ENCODE assay signal across 8 mouse cellular contexts in the genomic region with DNA sequence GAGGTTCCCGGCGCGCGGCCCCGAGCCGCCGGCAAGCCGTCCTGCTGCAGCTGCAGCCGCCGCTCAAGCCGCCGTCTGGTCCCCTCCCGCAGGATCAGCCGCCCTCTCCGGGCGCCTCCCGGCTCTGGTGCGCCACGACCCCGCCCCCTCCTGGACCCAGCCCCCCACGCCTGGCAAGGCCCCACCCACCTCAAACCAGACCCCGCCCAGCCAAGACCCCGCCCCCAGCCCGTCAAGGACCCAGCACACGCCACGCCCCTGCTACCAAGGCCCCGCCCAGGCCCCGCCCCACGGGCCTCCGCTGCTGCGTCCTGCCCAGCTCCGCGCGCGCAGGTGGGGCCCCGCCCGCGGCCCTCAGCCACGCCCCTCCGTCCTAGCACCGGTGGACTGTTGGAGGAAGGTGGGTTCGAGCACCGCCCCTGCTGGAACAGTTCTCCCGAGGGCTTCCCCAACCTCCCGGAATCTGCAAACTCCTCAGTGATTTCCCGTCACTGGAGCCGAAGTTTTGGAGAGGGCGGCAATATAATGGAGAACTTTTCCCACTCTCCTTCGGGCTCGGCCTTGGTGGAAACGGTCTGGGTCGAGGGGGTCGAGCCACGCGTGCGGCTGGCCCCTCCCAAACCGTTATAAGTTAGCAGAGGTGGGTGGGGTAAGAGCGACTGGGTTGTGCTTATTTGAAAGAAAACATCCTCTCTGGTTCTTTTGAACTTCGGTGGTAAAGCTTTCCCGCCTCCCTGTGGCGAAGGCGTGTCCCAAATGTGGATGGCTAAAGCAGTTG. TPM values are rescaled to one million over a fixed set of nuclear protein-coding genes. Genes with fewer than 3 reads are reported as not detected.
A peak's percentile ranks its signal among the peaks of the same experiment; 100 is the strongest.
DNase-seq lines count a peak whose midpoint lies in the region; ATAC-seq and TF ChIP-seq lines count a peak whose summit lies in the region.

Rassf3 (minus strand) TSS at position 158 of the 778 bp plus-strand sequence.

- no peaks in the 10 kb centered on the region for H3K27me3 ChIP-seq in MEL (ENCODE audit: control insufficient read depth in 1 of 2, insufficient read depth in 2 of 2, low read length in 2 of 2)
- peaks cover 9% of the 10 kb centered on the region; the same call in 1 of the 2 replicates for H3K27me3 ChIP-seq in forebrain, embryonic 15.5 days
- H3K27me3 ChIP-seq in neural tube, embryonic 15.5 days (replicated peaks), result no peaks in the 10 kb centered on the region

- peaks cover 0 to 11% of the 10 kb centered on the region in 2 experiments; a peak in 3 of 4 replicates for H3K4me1 ChIP-seq in MEL (ENCODE audit: control insufficient read depth in 1 of 2, insufficient read depth in 2 of 2, low read length in 2 of 2)
- H3K4me1 ChIP-seq in forebrain, embryonic 15.5 days, result peaks cover 18% of the 10 kb centered on the region
- peaks cover 16% of the 10 kb centered on the region for H3K4me1 ChIP-seq in lung, adult 2 months (ENCODE audit: control insufficient read depth, insufficient read depth, low read length)
- H3K4me1 ChIP-seq in neural tube, embryonic 15.5 days, result peaks cover 39% of the 10 kb centered on the region

- intact Hi-C loops in heart, postnatal 14 days (cut with DNase I), result loop anchor here (2.0 to 5.0 kb wide), 2 partner anchors 36 to 68 kb away; no protein-coding TSS in a partner anchor

- H3K4me3 ChIP-seq in MEL (ENCODE audit: control insufficient read depth in 1 of 2, insufficient read depth in 1 of 2, low read depth in 2 of 2, low read length in 2 of 2), result peak within 1 kb of the TSS; percentile 76 to 98
- H3K4me3 ChIP-seq in forebrain, embryonic 15.5 days, result peak within 1 kb of the TSS; percentile 55
- peak within 1 kb of the TSS; percentile 79 for H3K4me3 ChIP-seq in lung, adult 2 months (replicated peaks; ENCODE audit: extremely low read depth, low read depth, low read length)
- H3K4me3 ChIP-seq in neural tube, embryonic 15.5 days (replicated peaks), result peak within 1 kb of the TSS; percentile 67

- peaks cover 27% of the 10 kb centered on the region for H3K79me2 ChIP-seq in MEL (ENCODE audit: control insufficient read depth, insufficient read depth, low read length, poor library complexity)

- TF ChIP-seq RAD21 in MEL (IDR thresholded peaks at IDR 0.05; ENCODE audit: low read depth, low read length), result peak; percentile 14; the same call in 1 of the 2 replicates

- 2% methylated on average over 42 of the region's 62 CpGs for WGBS in forebrain, embryonic 15.5 days
- under 1% methylated on average over 59 of the region's 62 CpGs for WGBS in lung, adult 2 months
- 2% methylated on average over 34 of the region's 62 CpGs for WGBS in neural tube, embryonic 15.5 days

- peak; percentile 97 for DNase-seq in MEL (ENCODE audit: low read depth, low spot score)
- DNase-seq in cerebellum, adult 11-12 months, result peak; percentile 53
- peak; percentile 97 for DNase-seq in heart, postnatal 14 days
- DNase-seq in layer of hippocampus, adult 18-20 months (ENCODE audit: low spot score in 2 of 2), result peak; percentile 49 to 76
- peak; percentile 93 for DNase-seq in lung, adult 2 months
- peak; percentile 95 for DNase-seq in testis, postnatal 14 days (ENCODE audit: low spot score)

- H3K36me3 ChIP-seq in MEL (ENCODE audit: control insufficient read depth in 1 of 2, insufficient read depth in 2 of 2, low read length in 2 of 2), result peaks cover 0 to 8% of the 10 kb centered on the region in 2 experiments; a peak in 1 of 4 replicates
- H3K36me3 ChIP-seq in forebrain, embryonic 15.5 days, result no peaks in the 10 kb centered on the region
- no peaks in the 10 kb centered on the region for H3K36me3 ChIP-seq in neural tube, embryonic 15.5 days

- TF ChIP-seq EP300 in MEL (IDR thresholded peaks at IDR 0.05; ENCODE audit: low read depth in 1 of 2, low read length in 2 of 2), result no peak

- TF ChIP-seq POLR2A in MEL (IDR thresholded peaks at IDR 0.05; ENCODE audit: control insufficient read depth in 1 of 2, insufficient read depth in 1 of 2, low read depth in 1 of 2, low read length in 2 of 2, poor library complexity in 1 of 2), result peak; percentile 47 to 79; a peak in 2 of 4 replicates
- TF ChIP-seq POLR2A in lung, adult 2 months (IDR thresholded peaks at IDR 0.05; ENCODE audit: borderline replicate concordance, extremely low read depth, low read depth, low read length), result peak; percentile 83; the same call in 1 of the 2 replicates

- ATAC-seq in forebrain, embryonic 15.5 days (replicated peaks), result peak; percentile 88
- ATAC-seq in neural tube, embryonic 15.5 days (ENCODE audit: low FRiP score), result peak; percentile 91

- peak within 1 kb of the TSS; percentile 92 for H3K27ac ChIP-seq in MEL (ENCODE audit: control insufficient read depth, low read depth, low read length)
- H3K27ac ChIP-seq in forebrain, embryonic 15.5 days (replicated peaks), result peak within 1 kb of the TSS; percentile 1; the same call in 1 of the 2 replicates
- H3K27ac ChIP-seq in neural tube, embryonic 15.5 days (replicated peaks), result peak within 1 kb of the TSS; percentile 64

- H3K9me3 ChIP-seq in MEL (replicated peaks; ENCODE audit: insufficient read depth, low read length), result no peaks in the 10 kb centered on the region
- no peaks in the 10 kb centered on the region for H3K9me3 ChIP-seq in forebrain, embryonic 15.5 days
- no peaks in the 10 kb centered on the region for H3K9me3 ChIP-seq in neural tube, embryonic 15.5 days (replicated peaks)

- peak in 2 of 3 experiments; percentile 11 to 16; a peak in 2 of 6 replicates for TF ChIP-seq CTCF in MEL (IDR thresholded peaks at IDR 0.05 in 2 of 3, conservative IDR thresholded peaks at IDR 0.05 in 1 of 3; ENCODE audit: control insufficient read depth in 1 of 3, insufficient read depth in 1 of 3, low read depth in 2 of 3, low read length in 3 of 3, poor library complexity in 1 of 3, severe bottlenecking in 1 of 3)
- peak; percentile 48 for TF ChIP-seq CTCF in lung, adult 2 months (IDR thresholded peaks at IDR 0.05; ENCODE audit: insufficient read depth, low read length)

- peak within 1 kb of the TSS; percentile 87 for H3K9ac ChIP-seq in MEL (ENCODE audit: control insufficient read depth, low read depth, low read length, poor library complexity, severe bottlenecking)
- peak within 1 kb of the TSS; percentile 55 for H3K9ac ChIP-seq in forebrain, embryonic 15.5 days (replicated peaks)
- H3K9ac ChIP-seq in neural tube, embryonic 15.5 days (replicated peaks), result peak within 1 kb of the TSS; percentile 64

- H3K4me2 ChIP-seq in forebrain, embryonic 15.5 days (replicated peaks), result peak within 1 kb of the TSS; percentile 86
- peak within 1 kb of the TSS; percentile 96 for H3K4me2 ChIP-seq in neural tube, embryonic 15.5 days

TF ChIP-seq in MEL, 35 proteins besides CTCF, POLR2A, EP300 and RAD21 (continues in another document):
- TF ChIP-seq UBTF (IDR thresholded peaks at IDR 0.05; ENCODE audit: borderline replicate concordance, insufficient read depth, low read depth, low read length) (no peak), USF1 (IDR thresholded peaks at IDR 0.05; ENCODE audit: low read depth, low read length) (no peak), BHLHE40 (IDR thresholded peaks at IDR 0.05; ENCODE audit: borderline replicate concordance, low read depth, low read length) (no peak), POLR2AphosphoS2 (IDR thresholded peaks at IDR 0.05; ENCODE audit: low read length) (peak; percentile 55; the same call in 1 of the 2 replicates), NRF1 (IDR thresholded peaks at IDR 0.05; ENCODE audit: insufficient read depth, low read depth, low read length, poor library complexity, severe bottlenecking) (peak; percentile 77), SIN3A (IDR thresholded peaks at IDR 0.05; ENCODE audit: low read length) (peak; percentile 52), ZNF384 (IDR thresholded peaks at IDR 0.05; ENCODE audit: low read depth, low read length) (no peak), TCF12 (IDR thresholded peaks at IDR 0.05; ENCODE audit: low read depth, low read length) (peak; percentile 3), ETS1 (IDR thresholded peaks at IDR 0.05; ENCODE audit: low read depth, low read length) (no peak; the same call in 1 of the 2 replicates), RCOR1 (IDR thresholded peaks at IDR 0.05; ENCODE audit: low read depth, low read length) (peak; percentile 23; the same call in 1 of the 2 replicates), ELF1 (IDR thresholded peaks at IDR 0.05; ENCODE audit: low read depth, low read length) (peak; percentile 3; the same call in 1 of the 2 replicates), KAT2A (conservative IDR thresholded peaks at IDR 0.05; ENCODE audit: low read depth, low read length) (no peak), USF2 (IDR thresholded peaks at IDR 0.05; ENCODE audit: borderline replicate concordance in 1 of 2, insufficient read depth in 1 of 2, low read depth in 1 of 2, low read length in 2 of 2) (no peak), SMC3 (IDR thresholded peaks at IDR 0.05; ENCODE audit: low read depth, low read length) (peak; percentile 2; the same call in 1 of the 2 replicates), MYC (IDR thresholded peaks at IDR 0.05; ENCODE audit: low read depth, low read length) (peak; percentile 78; the same call in 1 of the 2 replicates), E2F4 (IDR thresholded peaks at IDR 0.05; ENCODE audit: borderline replicate concordance, low read depth, low read length) (peak; percentile 91), MEF2A (IDR thresholded peaks at IDR 0.05; ENCODE audit: extremely low read depth, insufficient replicate concordance, low read depth, low read length, poor library complexity, severe bottlenecking) (no peak), MYB (IDR thresholded peaks at IDR 0.05; ENCODE audit: low read depth, low read length) (no peak), MAZ (IDR thresholded peaks at IDR 0.05; ENCODE audit: low read depth, low read length) (peak; percentile 55), NELFE (IDR thresholded peaks at IDR 0.05; ENCODE audit: low read depth, low read length) (peak; percentile 74), TBP (IDR thresholded peaks at IDR 0.05; ENCODE audit: low read depth, low read length) (peak; percentile 82), MAX (IDR thresholded peaks at IDR 0.05; ENCODE audit: low read length) (peak; percentile 58; the same call in 1 of the 2 replicates), ZMIZ1 (IDR thresholded peaks at IDR 0.05; ENCODE audit: low read depth, low read length) (peak; percentile 55; the same call in 1 of the 2 replicates), HCFC1 (IDR thresholded peaks at IDR 0.05; ENCODE audit: low read depth, low read length) (peak; percentile 24)

RNA-seq across cellular contexts. Expression of gene Rassf3, which starts in this region (rescaled TPM):
- total RNA-seq in MEL (2012; rRNA removed), result 8.0 and 9.2 TPM in 2 replicates
- polyA plus RNA-seq in MEL (2012; ENCODE audit: insufficient read depth in 1 of 2, insufficient read length in 2 of 2, low read depth in 1 of 2, low replicate concordance in 2 of 2, missing spikeins in 1 of 2), result 10 to 100 TPM in 1 of 2 experiments, not detected in 1; 15.8 TPM
- polyA plus RNA-seq in forebrain, embryonic 15.5 days (2015; fragmentation: Nextera tagmentation; extraction: Ambion mirVana), result 3.8 and 4.2 TPM in 2 replicates
- total RNA-seq in heart, postnatal 14 days (2021), result 100 to 1,000 TPM; 120 to 125 TPM
- 1 to 10 TPM; 9.6 to 9.8 TPM for total RNA-seq in layer of hippocampus, adult 18-20 months (2021)
- 66.7 and 97.0 TPM in 2 replicates for polyA plus RNA-seq in lung, adult 2 months (2012; rRNA removed)
- 6.7 and 7.1 TPM in 2 replicates for polyA plus RNA-seq in neural tube, embryonic 15.5 days (2015; fragmentation: Nextera tagmentation; extraction: Ambion mirVana)

Comparison
In these comparisons a context has a peak if more than half of its experiments do, and no peak if none do; other contexts are left out.
1. Peak in every context shown above with its lines: DNase-seq, ATAC-seq, H3K4me3 ChIP-seq and H3K27ac ChIP-seq.
2. RNA of gene Rassf3 (total RNA-seq): 120 to 125 TPM in heart, postnatal 14 days; 9.6 to 9.8 TPM in layer of hippocampus, adult 18-20 months and 8.0 to 9.2 TPM in MEL; every median in the first group is over 10 times any median in the second.
3. H3K27ac ChIP-seq: peak in every context shown above with its lines; median percentile 92 in MEL; 64 in neural tube, embryonic 15.5 days; 1 in forebrain, embryonic 15.5 days.